Mouse (Mus musculus): Measurements from ENCODE around the gene Trmt10c. TPM values are rescaled to one million over a fixed set of nuclear protein-coding genes. Genes with fewer than 3 reads are reported as not detected.
"Not testable (repeated sequence)": the region's sequence is repeated elsewhere in the genome, so short reads cannot be mapped to it uniquely, and the experiment has no call there.

The Trmt10c gene
- polyA plus RNA-seq, 1 experiment from 2014 or later: 18.4 TPM

DNA sequence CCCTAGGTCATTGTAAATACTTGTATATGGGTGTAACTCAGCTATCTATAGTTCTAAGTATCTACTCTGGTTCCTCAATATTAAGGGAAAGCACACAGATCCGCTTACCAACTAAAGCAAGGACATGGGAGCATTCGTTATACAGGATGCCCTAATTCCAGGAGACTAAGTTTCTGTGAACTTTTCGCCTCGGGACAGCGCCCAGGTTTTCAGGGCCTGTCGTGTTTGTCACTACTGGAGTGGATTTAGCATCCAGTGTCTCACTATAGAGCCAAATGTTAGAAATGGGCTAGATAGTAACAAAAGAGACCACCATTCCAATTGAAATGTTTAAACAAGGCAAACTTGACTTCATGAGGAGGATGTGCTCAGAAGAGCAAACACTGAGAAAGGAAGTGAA is 35.5 kb upstream of the Trmt10c start:
- H3K27me3 ChIP-seq (ENCODE audit: control insufficient read depth, insufficient read depth, low read depth, low read length); H3K36me3 ChIP-seq (ENCODE audit: control insufficient read depth, insufficient read depth, low read length); H3K27ac ChIP-seq (ENCODE audit: low read length); H3K4me2 ChIP-seq (ENCODE audit: low read length); ATAC-seq; H3K9ac ChIP-seq (ENCODE audit: low read depth, low read length); H3K9me3 ChIP-seq (replicated peaks; ENCODE audit: control insufficient read depth, low read length, poor library complexity, severe bottlenecking); H3K4me3 ChIP-seq (ENCODE audit: low read depth, low read length): not testable (repeated sequence)
- WGBS: 93% methylated on average over 6 of the region's 6 CpGs
- peaks cover 17% of the 10 kb centered on the region for H3K4me1 ChIP-seq (ENCODE audit: control insufficient read depth, insufficient read depth, low read length)

DNA sequence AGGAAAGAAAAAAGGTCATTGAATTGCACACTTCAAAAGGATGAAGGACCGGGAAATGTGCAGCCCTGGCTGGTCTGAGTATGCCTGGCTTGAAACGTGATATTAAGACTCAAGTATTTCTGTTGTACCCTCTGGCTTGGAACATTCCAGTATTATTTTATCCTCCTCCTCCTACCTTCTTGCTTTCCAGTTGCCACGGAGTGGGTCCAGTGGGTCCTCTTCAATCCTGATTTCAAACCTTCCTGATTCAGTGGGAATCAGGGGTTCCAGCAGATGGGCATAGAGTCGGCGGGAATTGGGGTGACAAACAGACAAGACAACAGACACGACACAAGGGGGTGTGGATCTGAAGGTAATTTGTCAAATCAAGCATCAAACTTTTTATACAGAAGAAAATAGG is 34.9 kb upstream of the Trmt10c start:
- Histone ChIP-seq H3K27ac (ENCODE audit: low read length) (no peak overlapping the region), H3K4me2 (ENCODE audit: low read length) (no peak overlapping the region), H3K9me3 (replicated peaks; ENCODE audit: control insufficient read depth, low read length, poor library complexity, severe bottlenecking) (no peaks in the 10 kb centered on the region), H3K9ac (ENCODE audit: low read depth, low read length) (no peak overlapping the region), H3K36me3 (ENCODE audit: control insufficient read depth, insufficient read depth, low read length) (no peaks in the 10 kb centered on the region), H3K4me3 (ENCODE audit: low read depth, low read length) (no peak overlapping the region), H3K4me1 (ENCODE audit: control insufficient read depth, insufficient read depth, low read length) (peaks cover 17% of the 10 kb centered on the region), H3K27me3 (ENCODE audit: control insufficient read depth, insufficient read depth, low read depth, low read length) (no peaks in the 10 kb centered on the region)
- WGBS: 84% methylated on average over 6 of the region's 6 CpGs
- ATAC-seq: no peak

DNA sequence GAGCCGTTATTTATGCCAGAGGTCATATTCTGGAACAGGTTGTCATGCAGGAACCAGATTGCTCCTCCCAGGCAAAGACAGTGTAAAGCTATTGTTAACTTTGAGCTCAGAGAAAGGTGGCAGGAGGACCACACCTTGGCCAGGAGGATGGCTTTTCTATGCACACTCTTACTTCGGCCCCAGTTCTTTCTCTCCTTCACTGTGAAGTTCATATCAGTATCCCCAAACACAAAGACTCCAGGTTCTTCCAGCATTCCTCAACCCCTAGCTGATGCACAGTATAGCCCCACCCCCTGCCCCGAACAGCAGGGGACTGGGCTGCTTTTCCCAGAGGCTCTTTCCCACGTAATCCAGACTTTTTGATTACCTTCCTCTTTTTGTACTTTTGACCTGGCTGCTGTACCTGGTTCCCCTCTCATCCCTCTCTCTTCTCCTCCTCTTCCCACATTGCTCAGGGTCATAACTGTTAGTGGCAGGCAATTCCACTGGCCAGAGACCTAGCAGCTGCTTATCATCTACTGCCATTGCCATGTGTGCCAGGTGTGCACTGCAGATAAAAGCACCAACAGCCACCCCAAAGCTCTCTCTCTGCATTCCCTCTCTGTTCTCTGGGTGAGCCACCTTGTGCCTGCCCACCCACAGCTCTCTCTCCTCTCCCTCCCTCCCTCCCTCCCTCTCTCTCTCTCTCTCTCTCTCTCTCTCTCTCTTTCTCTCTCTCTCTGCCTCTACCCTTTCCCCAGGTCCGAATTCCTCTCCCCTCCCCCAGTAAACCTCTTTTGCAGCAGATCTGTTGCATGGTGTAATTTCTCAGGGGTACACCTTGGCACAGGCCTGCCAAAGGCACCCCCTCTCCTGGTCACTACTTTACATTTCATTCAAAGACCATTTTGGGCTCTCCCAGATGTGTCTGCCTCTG is 34.0 kb upstream of the Trmt10c start:
- 50% methylated on average over 5 of the region's 5 CpGs for WGBS
- no peak for ATAC-seq

DNA sequence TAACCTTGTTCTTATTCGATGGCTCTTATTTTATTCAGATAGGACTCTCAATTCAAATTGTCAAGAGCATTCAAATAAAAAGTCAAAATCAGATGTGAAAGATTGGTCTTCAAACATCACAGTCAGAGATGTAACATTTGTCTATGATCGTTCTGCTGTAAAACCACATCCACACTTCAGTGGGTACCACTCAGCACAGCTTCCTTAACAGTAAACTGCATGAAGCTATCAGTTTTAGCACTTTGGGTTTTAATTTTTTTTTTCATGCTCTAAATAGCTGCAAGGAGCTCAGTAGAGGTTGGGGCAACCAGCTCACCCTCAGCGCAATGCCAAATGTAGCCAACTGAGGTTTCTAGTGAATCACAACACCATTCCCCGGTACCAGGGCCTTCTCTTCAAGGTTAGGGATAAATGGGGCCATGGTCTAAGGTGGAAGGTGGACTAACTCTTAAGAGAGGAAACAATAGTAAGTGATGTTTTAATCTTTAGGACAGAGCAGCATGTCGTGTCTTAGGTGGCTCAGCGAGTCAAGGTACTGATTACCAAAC is 31.0 kb upstream of the Trmt10c start:
- Histone ChIP-seq H3K36me3 (ENCODE audit: control insufficient read depth, insufficient read depth, low read length) (no peaks in the 10 kb centered on the region), H3K4me3 (ENCODE audit: low read depth, low read length) (no peak overlapping the region), H3K9ac (ENCODE audit: low read depth, low read length) (no peak overlapping the region), H3K27ac (ENCODE audit: low read length) (no peak overlapping the region), H3K9me3 (replicated peaks; ENCODE audit: control insufficient read depth, low read length, poor library complexity, severe bottlenecking) (no peaks in the 10 kb centered on the region), H3K4me1 (ENCODE audit: control insufficient read depth, insufficient read depth, low read length) (no peaks in the 10 kb centered on the region), H3K4me2 (ENCODE audit: low read length) (no peak overlapping the region), H3K27me3 (ENCODE audit: control insufficient read depth, insufficient read depth, low read depth, low read length) (no peaks in the 10 kb centered on the region)
- no peak for ATAC-seq
- 94% methylated on average over 6 of the region's 6 CpGs for WGBS

More for the DNA sequence above, 34.0 kb upstream of the Trmt10c start:
- no peak overlapping the region for H3K4me2 ChIP-seq (ENCODE audit: low read length)
- no peaks in the 10 kb centered on the region for H3K36me3 ChIP-seq (ENCODE audit: control insufficient read depth, insufficient read depth, low read length)
- H3K4me3 ChIP-seq (ENCODE audit: low read depth, low read length): no peak overlapping the region
- H3K27ac ChIP-seq (ENCODE audit: low read length): no peak overlapping the region
- no peak overlapping the region for H3K9ac ChIP-seq (ENCODE audit: low read depth, low read length)
- no peaks in the 10 kb centered on the region for H3K27me3 ChIP-seq (ENCODE audit: control insufficient read depth, insufficient read depth, low read depth, low read length)
- H3K4me1 ChIP-seq (ENCODE audit: control insufficient read depth, insufficient read depth, low read length): peaks cover 9% of the 10 kb centered on the region
- no peaks in the 10 kb centered on the region for H3K9me3 ChIP-seq (replicated peaks; ENCODE audit: control insufficient read depth, low read length, poor library complexity, severe bottlenecking)

DNA sequence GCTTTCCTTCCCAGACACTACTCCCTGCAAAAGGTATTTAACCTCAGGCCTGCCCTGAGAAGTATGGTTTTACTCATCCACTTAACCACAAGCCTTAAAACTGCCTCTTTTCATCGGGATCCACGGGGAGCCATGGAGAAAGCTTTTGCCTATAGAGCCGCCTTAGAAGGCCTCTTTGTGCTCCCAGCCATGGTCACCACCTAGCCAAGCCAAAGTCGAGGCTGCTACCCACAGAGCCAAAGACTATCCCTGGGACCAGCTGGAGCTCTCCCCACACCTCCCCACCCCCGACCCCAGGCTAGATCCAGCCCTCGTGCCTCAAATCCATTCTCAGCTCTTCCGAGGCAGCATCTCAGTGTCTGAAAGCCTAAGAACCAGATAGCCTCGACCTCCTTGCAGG is 28.5 kb upstream of the Trmt10c start:
- Histone ChIP-seq H3K9ac (ENCODE audit: low read depth, low read length) (no peak overlapping the region), H3K4me2 (ENCODE audit: low read length) (no peak overlapping the region), H3K4me1 (ENCODE audit: control insufficient read depth, insufficient read depth, low read length) (no peaks in the 10 kb centered on the region), H3K27ac (ENCODE audit: low read length) (no peak overlapping the region), H3K4me3 (ENCODE audit: low read depth, low read length) (no peak overlapping the region), H3K27me3 (ENCODE audit: control insufficient read depth, insufficient read depth, low read depth, low read length) (no peaks in the 10 kb centered on the region), H3K36me3 (ENCODE audit: control insufficient read depth, insufficient read depth, low read length) (no peaks in the 10 kb centered on the region), H3K9me3 (replicated peaks; ENCODE audit: control insufficient read depth, low read length, poor library complexity, severe bottlenecking) (no peaks in the 10 kb centered on the region)
- ATAC-seq: no peak
- WGBS: 16% methylated on average over 8 of the region's 8 CpGs

DNA sequence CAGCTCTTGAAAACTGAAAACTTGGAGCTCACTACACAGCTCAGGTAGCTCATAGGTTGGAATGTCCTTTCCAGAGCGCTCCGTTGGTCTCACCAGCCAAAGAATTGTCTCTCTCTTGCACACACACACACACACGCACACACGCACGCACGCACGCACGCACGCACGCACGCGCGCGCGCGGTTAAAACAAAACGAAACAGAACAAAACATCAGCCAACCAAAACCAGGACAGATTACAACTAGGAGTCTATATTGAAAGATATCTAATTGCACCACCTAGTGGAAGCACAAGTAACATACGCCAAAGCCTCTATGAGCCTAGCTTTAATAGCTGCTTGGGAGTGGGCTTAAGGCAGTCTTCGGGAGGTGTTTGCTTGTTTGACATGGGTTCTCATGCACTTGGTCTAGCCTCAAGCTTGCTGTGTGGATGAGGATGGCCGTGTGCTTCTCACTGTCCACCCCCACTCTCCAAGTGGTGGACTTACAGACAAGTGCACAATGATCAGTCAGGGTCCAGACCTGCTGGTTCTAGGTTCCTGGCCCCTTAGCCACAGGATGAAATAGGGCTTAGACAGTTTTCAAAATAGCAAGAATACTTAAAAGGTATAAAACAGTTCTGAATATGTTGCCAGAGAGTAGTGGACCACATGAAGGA is 26.8 kb upstream of the Trmt10c start:
- Histone ChIP-seq H3K27ac (ENCODE audit: low read length) (peak overlapping the region; percentile 56), H3K36me3 (ENCODE audit: control insufficient read depth, insufficient read depth, low read length) (no peaks in the 10 kb centered on the region), H3K4me1 (ENCODE audit: control insufficient read depth, insufficient read depth, low read length) (no peaks in the 10 kb centered on the region), H3K4me3 (ENCODE audit: low read depth, low read length) (peak overlapping the region; percentile 30), H3K9me3 (replicated peaks; ENCODE audit: control insufficient read depth, low read length, poor library complexity, severe bottlenecking) (no peaks in the 10 kb centered on the region), H3K4me2 (ENCODE audit: low read length) (peak overlapping the region; percentile 57), H3K27me3 (ENCODE audit: control insufficient read depth, insufficient read depth, low read depth, low read length) (no peaks in the 10 kb centered on the region), H3K9ac (ENCODE audit: low read depth, low read length) (0 out of 2 replicates have a peak overlapping the region, but pooled peaks have one; percentile 39)
- WGBS: 3% methylated on average over 20 of the region's 20 CpGs
- peak; percentile 94 for ATAC-seq

DNA sequence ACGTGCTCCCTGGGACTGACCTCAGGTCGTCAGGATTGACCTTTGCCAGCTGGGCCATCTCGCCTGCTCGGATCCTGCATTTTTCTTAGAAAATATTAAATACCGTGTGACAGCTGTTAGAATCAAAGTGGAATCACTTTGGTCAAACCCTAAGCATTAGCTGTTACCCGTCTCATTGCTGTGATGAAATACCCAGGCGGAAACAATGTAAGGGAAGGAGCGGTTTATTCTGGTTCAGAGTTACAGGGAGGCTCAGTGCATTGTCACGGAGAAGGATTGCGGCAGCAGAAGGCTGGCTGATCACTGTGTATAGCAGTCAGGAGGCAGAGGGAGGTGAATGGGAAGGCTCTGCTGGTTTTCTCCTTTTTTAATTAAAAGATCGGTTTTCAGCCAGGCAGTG is 25.4 kb upstream of the Trmt10c start:
- no peaks in the 10 kb centered on the region for H3K36me3 ChIP-seq (ENCODE audit: control insufficient read depth, insufficient read depth, low read length)
- no peak overlapping the region for H3K27ac ChIP-seq (ENCODE audit: low read length)
- H3K9ac ChIP-seq (ENCODE audit: low read depth, low read length): no peak overlapping the region
- no peak overlapping the region for H3K4me2 ChIP-seq (ENCODE audit: low read length)
- 39% methylated on average over 11 of the region's 11 CpGs for WGBS
- no peaks in the 10 kb centered on the region for H3K9me3 ChIP-seq (replicated peaks; ENCODE audit: control insufficient read depth, low read length, poor library complexity, severe bottlenecking)
- ATAC-seq: no peak
- no peaks in the 10 kb centered on the region for H3K27me3 ChIP-seq (ENCODE audit: control insufficient read depth, insufficient read depth, low read depth, low read length)
- no peaks in the 10 kb centered on the region for H3K4me1 ChIP-seq (ENCODE audit: control insufficient read depth, insufficient read depth, low read length)
- no peak overlapping the region for H3K4me3 ChIP-seq (ENCODE audit: low read depth, low read length)

DNA sequence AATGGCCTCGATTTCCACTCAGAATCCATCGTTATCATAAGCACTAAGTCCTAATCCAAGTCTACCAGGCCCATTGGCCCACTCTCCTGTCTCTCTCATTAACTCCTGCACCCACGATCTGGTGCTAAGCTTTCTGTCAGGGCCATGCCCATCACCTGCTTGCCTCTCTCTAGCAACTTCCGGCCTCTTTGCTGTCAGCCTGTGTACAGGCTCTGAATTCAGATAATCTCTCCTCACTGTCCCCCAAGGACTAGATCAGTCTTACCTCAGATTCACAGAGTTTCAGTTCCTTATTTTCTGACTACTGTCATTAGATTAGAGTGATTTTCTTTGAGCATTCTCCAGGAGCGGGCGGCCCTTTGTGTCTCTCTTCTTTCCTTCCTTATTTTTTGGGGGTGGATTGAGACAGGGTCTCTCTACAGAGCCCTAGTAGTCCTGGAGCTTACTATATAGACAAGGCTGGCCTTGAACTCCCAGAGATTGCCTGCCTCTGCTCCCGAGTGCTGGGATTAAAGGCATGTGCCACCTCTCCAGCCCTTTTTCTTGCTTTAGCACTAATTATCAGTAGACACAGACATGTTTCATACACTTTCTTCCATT is 24.5 kb upstream of the Trmt10c start:
- Histone ChIP-seq H3K36me3 (ENCODE audit: control insufficient read depth, insufficient read depth, low read length) (no peaks in the 10 kb centered on the region), H3K9ac (ENCODE audit: low read depth, low read length) (no peak overlapping the region), H3K4me1 (ENCODE audit: control insufficient read depth, insufficient read depth, low read length) (0 out of 2 replicates have a peak, but pooled peaks cover 2% of the 10 kb centered on the region), H3K4me3 (ENCODE audit: low read depth, low read length) (no peak overlapping the region), H3K27me3 (ENCODE audit: control insufficient read depth, insufficient read depth, low read depth, low read length) (no peaks in the 10 kb centered on the region), H3K9me3 (replicated peaks; ENCODE audit: control insufficient read depth, low read length, poor library complexity, severe bottlenecking) (no peaks in the 10 kb centered on the region), H3K27ac (ENCODE audit: low read length) (no peak overlapping the region), H3K4me2 (ENCODE audit: low read length) (no peak overlapping the region)
- 82% methylated on average over 7 of the region's 7 CpGs for WGBS
- no peak for ATAC-seq

All from midbrain, embryonic 16.5 days (tissue).